Mouse (Mus musculus): ENCODE results near the gene Bclaf3.

The Bclaf3 gene

DNA sequence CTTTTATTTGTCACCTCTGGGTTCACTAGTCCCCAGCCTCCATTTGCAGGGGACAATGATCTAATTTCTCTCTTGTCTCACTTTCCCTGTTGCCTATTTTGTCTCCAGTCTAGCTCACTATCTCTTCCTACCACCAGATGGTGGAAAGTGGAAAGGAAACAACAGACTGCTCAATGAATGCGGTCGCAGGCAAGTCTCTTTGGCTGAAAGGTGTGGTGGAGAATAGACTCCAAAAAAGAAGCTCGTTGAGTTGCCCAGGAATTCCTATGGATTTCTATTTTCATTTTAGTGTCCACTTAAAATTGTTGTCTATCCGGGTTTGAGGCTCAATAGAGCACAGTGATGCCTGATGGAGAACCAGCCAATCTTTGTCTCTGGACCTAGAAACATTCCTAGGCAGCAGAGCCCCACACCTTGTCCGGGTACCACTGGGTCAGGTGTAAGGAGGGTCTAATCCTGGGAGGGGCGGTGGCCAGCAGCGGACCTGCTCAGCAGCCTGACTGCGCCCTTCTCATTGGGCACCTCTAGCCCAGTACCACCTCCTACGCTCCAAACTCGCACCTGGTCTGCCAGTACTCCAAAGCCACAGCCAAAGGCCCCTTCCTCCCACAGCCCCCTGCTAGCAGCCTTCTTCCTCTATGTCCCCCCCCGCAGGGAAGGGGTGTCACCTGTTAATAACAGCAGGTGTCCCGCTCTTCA lies 99.9 kb downstream of the Bclaf3 start:
- in situ Hi-C loops (cut with MboI; ENCODE audit: low sequenced_read_pairs) = loop anchor here (10.0 to 25.0 kb wide), 2 partner anchors 136 to 338 kb away; no protein-coding TSS in a partner anchor

DNA sequence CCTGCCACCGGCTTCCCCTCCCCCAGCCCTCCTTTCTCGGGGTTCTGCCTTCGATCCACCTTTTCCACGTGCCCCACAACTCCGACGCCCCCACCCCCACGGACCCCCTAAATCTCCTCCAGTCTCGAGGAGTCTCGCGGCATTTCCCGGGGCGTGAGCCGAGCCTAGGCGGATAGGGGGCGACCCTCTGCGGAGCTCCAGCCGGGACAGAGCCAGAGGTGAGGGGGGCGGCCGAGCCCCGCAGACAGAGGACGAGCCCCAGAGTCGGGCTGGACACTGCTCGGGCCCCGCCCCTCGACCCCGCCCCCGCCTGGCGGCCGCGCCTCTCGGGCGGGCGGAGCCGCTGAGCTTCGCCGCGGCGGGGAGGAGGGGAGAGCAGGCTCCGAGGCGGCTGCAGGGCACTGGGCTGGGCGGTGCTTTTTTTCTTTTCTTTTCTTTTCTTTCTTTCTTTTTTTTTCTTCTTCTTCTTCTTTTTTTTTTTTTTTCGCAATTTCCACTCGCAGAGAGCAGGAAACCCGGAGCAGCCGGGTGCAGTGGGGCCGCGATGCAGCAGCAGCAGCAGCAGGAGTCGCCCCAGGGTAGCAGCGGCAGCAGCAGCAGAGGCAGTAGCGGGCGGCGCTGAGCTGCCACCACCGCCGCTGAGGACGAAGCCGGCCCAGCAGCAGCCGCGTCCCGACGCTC lies 100.6 kb downstream of the Bclaf3 start, which contains the start of gene Sh3kbp1:
Gene Sh3kbp1, plus strand, starts transcription at position 366 of the 681 bp plus-strand sequence.
- in situ Hi-C loops (cut with MboI; ENCODE audit: low sequenced_read_pairs) = loop anchor here (10.0 to 25.0 kb wide), 2 partner anchors 135 to 338 kb away; no protein-coding TSS in a partner anchor

DNA sequence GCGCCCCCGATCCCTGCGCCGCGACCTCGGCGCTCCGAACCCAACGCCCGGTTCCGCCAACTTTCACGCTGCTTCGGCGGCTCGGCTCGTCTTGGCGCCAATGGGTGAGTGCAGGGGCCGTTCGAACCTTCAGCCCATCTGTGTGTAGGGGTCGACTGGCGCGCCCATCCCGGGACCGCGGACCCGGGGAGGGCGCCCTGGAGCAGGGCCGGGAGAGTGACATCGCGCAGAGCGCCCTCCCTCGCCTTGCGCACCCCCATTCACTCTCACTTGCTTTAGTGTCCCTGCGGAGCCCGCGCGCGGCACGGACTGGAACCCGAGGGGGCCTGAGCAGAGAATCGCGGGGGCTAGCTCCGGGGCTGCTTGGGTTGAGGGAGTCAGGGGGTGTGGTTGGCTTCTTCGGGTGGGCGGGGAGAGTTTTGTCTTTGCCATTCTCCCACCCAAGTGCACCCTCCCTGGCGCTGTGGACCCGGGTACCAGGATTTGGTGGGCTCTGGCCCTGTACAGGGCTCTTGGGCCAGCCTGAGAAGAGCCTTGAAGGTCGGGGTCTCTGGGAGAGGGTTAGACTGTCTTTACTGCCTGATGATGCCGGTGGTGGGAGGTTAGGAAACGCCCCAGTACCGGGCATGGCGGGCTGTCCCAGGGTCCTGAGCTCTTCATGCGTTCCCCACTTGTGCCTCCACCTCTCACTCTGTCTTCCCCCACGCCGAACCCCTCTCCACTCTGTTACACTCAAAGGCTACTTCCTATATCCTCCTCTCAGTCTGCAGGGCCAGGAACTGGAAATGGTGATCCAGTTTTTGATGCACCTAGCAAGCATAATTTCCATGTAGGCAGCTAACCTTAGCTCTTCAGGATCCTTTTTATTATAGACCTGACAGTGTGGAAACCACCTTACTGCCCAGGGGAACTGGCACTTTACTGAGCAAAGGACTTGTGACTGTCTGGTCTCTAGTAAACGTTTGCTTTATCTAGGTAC lies 101.4 kb downstream of the Bclaf3 start:
- in situ Hi-C loops (cut with MboI; ENCODE audit: low sequenced_read_pairs) = loop anchor here (10.0 to 25.0 kb wide), 2 partner anchors 134 to 337 kb away; no protein-coding TSS in a partner anchor

DNA sequence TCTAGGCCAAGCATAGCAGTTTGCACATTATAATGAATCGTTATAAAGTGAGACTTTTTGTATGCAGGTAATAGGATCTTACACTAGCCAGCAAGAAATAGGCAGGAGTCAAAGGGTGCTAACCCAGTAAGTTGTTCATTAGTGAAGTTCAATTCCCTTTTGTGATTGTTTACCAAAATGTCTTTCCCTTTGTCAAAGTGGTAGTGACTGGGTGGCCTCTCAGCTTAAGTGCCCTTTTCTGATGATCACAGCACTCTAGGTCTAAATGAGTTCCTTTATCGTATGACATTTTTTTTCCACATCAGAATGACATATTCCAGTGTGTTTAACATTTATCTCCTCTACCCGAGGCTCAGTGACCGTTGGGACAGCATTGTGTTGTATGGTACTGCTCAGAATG lies 102.1 kb downstream of the Bclaf3 start:
- in situ Hi-C loops (cut with MboI; ENCODE audit: low sequenced_read_pairs) = loop anchor here (10.0 to 25.0 kb wide), 2 partner anchors 134 to 336 kb away; no protein-coding TSS in a partner anchor

DNA sequence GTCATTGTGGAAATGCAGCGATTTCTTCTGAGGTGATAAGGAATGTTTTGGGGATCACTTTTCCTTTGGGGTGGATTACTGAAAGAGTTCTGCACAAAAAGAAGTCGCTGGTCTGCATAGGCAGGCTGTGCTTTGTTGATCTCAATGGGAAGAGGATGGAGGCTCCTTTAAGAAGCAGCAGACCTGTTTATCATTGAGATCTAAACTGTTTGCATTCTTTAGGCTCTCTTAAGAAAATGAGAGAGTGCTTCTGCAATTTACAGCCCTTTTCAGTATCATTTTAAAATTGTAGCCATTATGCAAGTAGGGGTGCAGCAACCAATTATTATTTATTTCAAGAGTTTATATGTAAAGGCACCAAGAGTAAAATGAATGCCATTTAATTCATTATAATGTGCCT lies 102.7 kb downstream of the Bclaf3 start:
- in situ Hi-C loops (cut with MboI; ENCODE audit: low sequenced_read_pairs) = loop anchor here (10.0 to 25.0 kb wide), 2 partner anchors 133 to 336 kb away; no protein-coding TSS in a partner anchor

DNA sequence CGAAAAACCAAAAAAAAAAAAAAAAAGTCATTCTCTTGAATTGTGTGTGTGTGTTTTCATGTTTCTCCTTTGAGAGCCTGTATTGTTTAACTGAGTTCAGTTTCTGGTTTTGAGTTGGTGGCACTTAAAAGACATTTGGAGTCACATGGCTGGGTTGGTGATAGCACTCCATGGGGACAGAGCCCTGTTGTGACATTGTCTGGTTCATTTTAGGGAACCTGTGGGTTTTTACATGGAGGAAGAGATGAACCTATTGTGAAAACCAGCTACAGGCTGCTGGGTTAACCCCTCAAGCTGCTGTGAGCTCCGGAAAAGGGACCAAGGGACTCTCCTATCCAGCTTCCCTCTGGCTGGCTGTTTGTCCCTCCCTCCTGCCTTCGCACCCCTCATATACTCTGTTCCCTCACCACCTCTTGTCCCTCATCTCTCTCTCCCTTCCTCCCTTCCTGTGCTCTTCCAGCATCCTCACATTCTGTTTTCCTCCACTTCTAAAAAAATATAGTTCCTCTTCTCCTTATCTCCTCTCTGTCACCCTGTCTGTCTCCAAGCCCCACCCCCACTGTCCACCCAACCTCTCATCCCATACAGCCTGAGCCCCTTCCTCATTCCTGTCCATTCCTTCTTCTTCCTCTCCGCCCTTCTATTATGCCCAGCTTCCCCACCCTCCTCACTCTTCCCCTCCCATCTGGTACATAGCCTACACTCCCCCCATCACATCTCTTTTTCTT lies 112.2 kb downstream of the Bclaf3 start:
- in situ Hi-C loops (cut with MboI; ENCODE audit: low sequenced_read_pairs) = loop anchor here (25.0 kb wide), 1 partner anchor 124 kb away; no protein-coding TSS in a partner anchor

DNA sequence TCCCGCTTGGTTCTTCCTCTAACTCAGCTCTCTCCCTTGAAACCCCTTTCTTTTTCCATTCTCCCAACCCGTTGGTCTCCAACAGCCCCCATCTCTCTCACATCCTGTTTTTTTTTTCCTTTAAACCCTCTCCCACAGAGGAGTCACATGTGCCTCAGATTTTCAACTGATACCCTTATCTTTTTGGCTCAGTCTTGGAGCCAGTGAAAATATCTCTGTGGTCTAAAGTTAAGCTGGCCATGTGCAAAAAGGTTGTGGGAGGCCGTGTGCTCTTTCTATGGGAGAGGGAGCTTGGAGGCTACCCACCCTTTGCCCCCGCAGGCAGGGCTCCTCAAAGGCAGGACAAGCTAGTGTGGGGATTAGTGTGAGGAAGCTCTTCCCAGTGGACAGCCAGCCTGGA lies 113.5 kb downstream of the Bclaf3 start:
- in situ Hi-C loops (cut with MboI; ENCODE audit: low sequenced_read_pairs) = loop anchor here (25.0 kb wide), 1 partner anchor 122 kb away; no protein-coding TSS in a partner anchor
